Mouse (Mus musculus) stomach, postnatal 0 days (tissue): Measurements from ENCODE around the gene Itpr3. TPM values are rescaled to one million over a fixed set of nuclear protein-coding genes. Genes with fewer than 3 reads are reported as not detected.

ENCODE experiments used
- ATAC-seq: fragments of 200-750 bp; cut with Nextera tagmentation; 2 replicates; pipeline ENCODE4 v1.8.0; 2017; ENCODE audit not compliant: low FRiP score, low TSS enrichment
- DNase-seq: peaks from one replicate; pipeline ENCODE4 v3.0.0-alpha.2; 2016; ENCODE audit warnings: low spot score
- H3K27ac ChIP-seq: fragments of 300-500 bp; sonication (generic); replicated peaks from 2 replicates; pipeline ENCODE4 v1.5.1; 2014; ENCODE audit warnings: mild to moderate bottlenecking, control low read depth
- H3K27me3 ChIP-seq: fragments of 300-500 bp; sonication (generic); 2 replicates; pipeline ENCODE4 v1.6.1; 2014; ENCODE audit warnings: low read length; ENCODE audit not compliant: control insufficient read depth, insufficient read depth
- H3K36me3 ChIP-seq: fragments of 300-500 bp; sonication (generic); 2 replicates; pipeline ENCODE4 v1.6.1; 2014; ENCODE audit warnings: low read length, mixed read lengths; ENCODE audit not compliant: control insufficient read depth, insufficient read depth
- H3K4me1 ChIP-seq: fragments of 300-500 bp; sonication (generic); replicated peaks from 2 replicates; pipeline ENCODE4 v1.6.1; 2014; ENCODE audit warnings: antibody characterized with exemption; ENCODE audit not compliant: control insufficient read depth, insufficient read depth
- H3K4me2 ChIP-seq: fragments of 300-500 bp; sonication (generic); replicated peaks from 2 replicates; pipeline ENCODE4 v1.6.1; 2014; ENCODE audit warnings: low read depth, mild to moderate bottlenecking, control low read depth, moderate library complexity
- H3K4me3 ChIP-seq: fragments of 300-500 bp; sonication (generic); 2 replicates; pipeline ENCODE4 v1.5.1; 2014; ENCODE audit warnings: low read depth, low read length, control low read depth
- H3K9ac ChIP-seq: fragments of 300-500 bp; sonication (generic); 2 replicates; pipeline ENCODE4 v1.6.1; 2014; ENCODE audit warnings: mild to moderate bottlenecking, low read length, control low read depth, mixed read lengths
- H3K9me3 ChIP-seq: fragments of 300-500 bp; sonication (generic); 2 replicates; pipeline ENCODE4 v1.6.1; 2016; ENCODE audit warnings: low read length; ENCODE audit not compliant: control insufficient read depth
- CTCF ChIP-seq: IDR thresholded peaks from 2 replicates; pipeline ENCODE4 v1.5.1; 2016; ENCODE audit warnings: antibody characterized with exemption, low read depth, mild to moderate bottlenecking, moderate library complexity
- EP300 ChIP-seq: optimal IDR thresholded peaks from 2 replicates; pipeline ENCODE3; 2016; ENCODE audit warnings: antibody characterized with exemption
- WGBS: fragments of 180-500 bp; shearing (Covaris S2); extraction: QIAGEN DNeasy Blood & Tissue Kit; methylation state at CpG from one replicate; pipeline ENCODE4 v1.1.7; 2014; 5-methylcytosine and 5-hydroxymethylcytosine counted together
- polyA plus RNA-seq: library from polyadenylated mRNA; unstranded; fragments of >200 nt; fragmentation: Nextera tagmentation; extraction: Ambion mirVana; gene quantifications from 2 replicates; pipeline ENCODE4 v1.2.1, GENCODE M21; 2015

The Itpr3 gene
- polyA plus RNA-seq, 1 experiment from 2014 or later = 5.9 TPM

- Histone ChIP-seq H3K9ac (no peak overlapping the region), H3K27me3 (no peaks in the 10 kb centered on the region), H3K4me3 (no peak overlapping the region), H3K4me1 (no peaks in the 10 kb centered on the region), H3K36me3 (no peaks in the 10 kb centered on the region; the same call in 1 of the 2 replicates), H3K4me2 (no peak overlapping the region), H3K27ac (no peak overlapping the region), H3K9me3 (no peaks in the 10 kb centered on the region)
- DNase-seq (peak; percentile 64), ATAC-seq (peak; percentile 24)
- TF ChIP-seq EP300 (no peak), CTCF (peak; percentile 70)
- 30% methylated on average over 13 of the region's 13 CpGs for WGBS
Measured at GRCm38 (mm10) chr17:27095690-27096089, 38.6 kb downstream of the Itpr3 start.

GRCm38 (mm10) chr17:27101675-27102074, 44.6 kb downstream of the Itpr3 start:
- no peak for ATAC-seq
- TF ChIP-seq EP300 (no peak), CTCF (no peak)
- WGBS = 76% methylated on average over 5 of the region's 5 CpGs
- DNase-seq = no peak
- Histone ChIP-seq H3K4me3 (no peak overlapping the region), H3K4me2 (no peak overlapping the region), H3K27ac (no peak overlapping the region), H3K9me3 (no peaks in the 10 kb centered on the region), H3K36me3 (no peaks in the 10 kb centered on the region), H3K9ac (no peak overlapping the region), H3K4me1 (no peaks in the 10 kb centered on the region), H3K27me3 (no peaks in the 10 kb centered on the region)

DNA sequence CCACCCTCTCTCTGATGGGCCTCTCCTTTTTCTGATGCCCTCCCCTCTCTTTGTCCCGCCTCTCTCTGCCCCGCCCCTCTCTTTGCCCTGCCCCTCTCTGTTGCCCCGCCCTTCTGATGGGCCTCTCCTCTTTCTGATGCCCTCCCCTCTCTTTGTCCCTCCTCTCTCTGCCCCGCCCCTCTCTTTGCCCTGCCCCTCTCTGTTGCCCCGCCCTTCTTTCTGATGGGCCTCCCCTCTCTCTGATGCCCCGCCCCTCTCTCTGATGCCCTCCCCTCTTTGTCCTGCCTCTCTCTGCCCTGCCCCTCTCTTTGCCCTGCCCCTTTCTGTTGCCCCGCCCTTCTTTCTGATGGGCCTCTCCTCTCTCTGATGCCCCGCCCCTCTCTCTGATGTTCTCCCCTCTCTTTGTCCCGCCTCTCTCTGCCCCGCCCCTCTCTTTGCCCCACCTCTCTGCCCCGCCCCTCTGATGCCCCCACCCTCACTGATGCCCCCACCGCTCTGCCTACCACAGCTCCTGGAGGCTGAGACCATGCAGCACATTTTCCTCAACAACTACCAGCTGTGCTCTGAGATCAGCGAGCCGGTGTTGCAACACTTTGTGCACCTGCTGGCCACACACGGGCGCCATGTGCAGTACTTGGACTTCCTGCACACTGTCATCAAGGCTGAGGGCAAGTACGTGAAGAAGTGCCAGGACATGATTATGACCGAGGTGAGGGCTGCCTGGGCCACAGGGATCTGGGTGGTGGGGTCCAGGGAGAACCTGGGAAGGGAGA, 48.8 kb downstream of the Itpr3 start:
- Histone ChIP-seq H3K9ac (no peak overlapping the region), H3K4me2 (no peak overlapping the region), H3K9me3 (no peaks in the 10 kb centered on the region), H3K36me3 (peaks cover 10% of the 10 kb centered on the region; the same call in 1 of the 2 replicates), H3K4me3 (no peak overlapping the region), H3K4me1 (no peaks in the 10 kb centered on the region), H3K27me3 (no peaks in the 10 kb centered on the region), H3K27ac (no peak overlapping the region)
- 75% methylated on average over 14 of the region's 18 CpGs for WGBS
- DNase-seq = peak; percentile 74
- ATAC-seq = peak; percentile 28
- TF ChIP-seq CTCF (no peak), EP300 (no peak)

GRCm38 (mm10) chr17:27106745-27107144, 49.6 kb downstream of the Itpr3 start:
- no peaks in the 10 kb centered on the region for H3K9me3 ChIP-seq
- WGBS = 83% methylated on average over 9 of the region's 9 CpGs
- no peak overlapping the region for H3K9ac ChIP-seq
- H3K27me3 ChIP-seq = no peaks in the 10 kb centered on the region
- no peak overlapping the region for H3K4me2 ChIP-seq
- DNase-seq = no peak
- no peak overlapping the region for H3K4me3 ChIP-seq
- H3K4me1 ChIP-seq = no peaks in the 10 kb centered on the region
- no peak overlapping the region for H3K27ac ChIP-seq
- peak; percentile 68 for TF ChIP-seq CTCF
- TF ChIP-seq EP300 = no peak
- no peak for ATAC-seq
- H3K36me3 ChIP-seq = peaks cover 10% of the 10 kb centered on the region; the same call in 1 of the 2 replicates

- TF ChIP-seq CTCF (no peak), EP300 (no peak)
- Histone ChIP-seq H3K4me2 (no peak overlapping the region), H3K27me3 (no peaks in the 10 kb centered on the region), H3K27ac (no peak overlapping the region), H3K4me3 (no peak overlapping the region), H3K9me3 (no peaks in the 10 kb centered on the region), H3K36me3 (peaks cover 10% of the 10 kb centered on the region; the same call in 1 of the 2 replicates), H3K9ac (no peak overlapping the region), H3K4me1 (no peaks in the 10 kb centered on the region)
- WGBS = 70% methylated on average over 6 of the region's 6 CpGs
- ATAC-seq (no peak), DNase-seq (no peak)
Measured at GRCm38 (mm10) chr17:27107936-27108335, 50.8 kb downstream of the Itpr3 start.

- 71% methylated on average over 7 of the region's 7 CpGs for WGBS
- H3K36me3 ChIP-seq = peaks cover 14% of the 10 kb centered on the region; the same call in 1 of the 2 replicates
- no peaks in the 10 kb centered on the region for H3K4me1 ChIP-seq
- H3K9ac ChIP-seq = no peak overlapping the region
- no peaks in the 10 kb centered on the region for H3K27me3 ChIP-seq
- H3K4me2 ChIP-seq = no peak overlapping the region
- TF ChIP-seq CTCF = no peak
- no peak for TF ChIP-seq EP300
- no peaks in the 10 kb centered on the region for H3K9me3 ChIP-seq
- ATAC-seq = no peak
- no peak overlapping the region for H3K4me3 ChIP-seq
- no peak overlapping the region for H3K27ac ChIP-seq
- no peak for DNase-seq
Measured at GRCm38 (mm10) chr17:27110072-27110471, 53.0 kb downstream of the Itpr3 start.
